Mouse (Mus musculus): Measurements from ENCODE around the gene Atxn7l1. TPM values are rescaled to one million over a fixed set of nuclear protein-coding genes. Genes with fewer than 3 reads are reported as not detected.

The Atxn7l1 gene
- polyA plus RNA-seq, 1 experiment from 2014 or later = 25.7 TPM

- Histone ChIP-seq H3K9me3 (ENCODE audit: control insufficient read depth, low read length) (no peaks in the 10 kb centered on the region), H3K27me3 (ENCODE audit: control insufficient read depth, insufficient read depth, low read length) (no peaks in the 10 kb centered on the region), H3K27ac (no peak overlapping the region), H3K36me3 (replicated peaks; ENCODE audit: control insufficient read depth, insufficient read depth) (no peaks in the 10 kb centered on the region), H3K9ac (no peak overlapping the region), H3K4me2 (replicated peaks) (no peak overlapping the region), H3K4me1 (replicated peaks; ENCODE audit: control insufficient read depth, insufficient read depth, low read length) (peaks cover 2% of the 10 kb centered on the region), H3K4me3 (replicated peaks; ENCODE audit: low read length) (no peak overlapping the region)
- DNase-seq (ENCODE audit: low spot score) = peak; percentile 75
- 24% methylated on average over 2 of the region's 2 CpGs for WGBS
- ATAC-seq (ENCODE audit: low FRiP score) = no peak
These were observed 133.3 kb downstream of the Atxn7l1 start for GRCm38 (mm10) chr12:33280805-33281204.

GRCm38 (mm10) chr12:33284344-33284936 is 136.9 kb downstream of the Atxn7l1 start:
- WGBS = 88% methylated on average over 8 of the region's 8 CpGs
- no peak for ATAC-seq (ENCODE audit: low FRiP score)

GRCm38 (mm10) chr12:33285354-33285753 is 137.9 kb downstream of the Atxn7l1 start:
- Histone ChIP-seq H3K27ac (no peak overlapping the region), H3K9me3 (ENCODE audit: control insufficient read depth, low read length) (no peaks in the 10 kb centered on the region), H3K4me1 (replicated peaks; ENCODE audit: control insufficient read depth, insufficient read depth, low read length) (peaks cover 18% of the 10 kb centered on the region), H3K27me3 (ENCODE audit: control insufficient read depth, insufficient read depth, low read length) (no peaks in the 10 kb centered on the region), H3K4me2 (replicated peaks) (no peak overlapping the region), H3K9ac (no peak overlapping the region), H3K4me3 (replicated peaks; ENCODE audit: low read length) (no peak overlapping the region), H3K36me3 (replicated peaks; ENCODE audit: control insufficient read depth, insufficient read depth) (no peaks in the 10 kb centered on the region)
- DNase-seq (ENCODE audit: low spot score) (no peak), ATAC-seq (ENCODE audit: low FRiP score) (no peak)
- WGBS = 66% methylated on average over 4 of the region's 4 CpGs

More at GRCm38 (mm10) chr12:33284344-33284936, 136.9 kb downstream of the Atxn7l1 start:
- no peak overlapping the region for H3K27ac ChIP-seq
- H3K4me3 ChIP-seq (replicated peaks; ENCODE audit: low read length) = no peak overlapping the region
- no peak overlapping the region for H3K9ac ChIP-seq
- H3K27me3 ChIP-seq (ENCODE audit: control insufficient read depth, insufficient read depth, low read length) = no peaks in the 10 kb centered on the region
- no peaks in the 10 kb centered on the region for H3K9me3 ChIP-seq (ENCODE audit: control insufficient read depth, low read length)
- no peak overlapping the region for H3K4me2 ChIP-seq (replicated peaks)
- H3K4me1 ChIP-seq (replicated peaks; ENCODE audit: control insufficient read depth, insufficient read depth, low read length) = peaks cover 18% of the 10 kb centered on the region
- H3K36me3 ChIP-seq (replicated peaks; ENCODE audit: control insufficient read depth, insufficient read depth) = no peaks in the 10 kb centered on the region
- no peak for DNase-seq (ENCODE audit: low spot score)

- ATAC-seq (ENCODE audit: low FRiP score) (peak; percentile 41; the same call in 1 of the 2 replicates), DNase-seq (ENCODE audit: low spot score) (no peak)
- no peak overlapping the region for H3K4me3 ChIP-seq (replicated peaks; ENCODE audit: low read length)
- H3K4me2 ChIP-seq (replicated peaks) = no peak overlapping the region
- H3K9me3 ChIP-seq (ENCODE audit: control insufficient read depth, low read length) = no peaks in the 10 kb centered on the region
- no peaks in the 10 kb centered on the region for H3K27me3 ChIP-seq (ENCODE audit: control insufficient read depth, insufficient read depth, low read length)
- no peak overlapping the region for H3K9ac ChIP-seq
- H3K27ac ChIP-seq = no peak overlapping the region
- 25% methylated on average over 9 of the region's 9 CpGs for WGBS
- no peaks in the 10 kb centered on the region for H3K36me3 ChIP-seq (replicated peaks; ENCODE audit: control insufficient read depth, insufficient read depth)
- H3K4me1 ChIP-seq (replicated peaks; ENCODE audit: control insufficient read depth, insufficient read depth, low read length) = peaks cover 18% of the 10 kb centered on the region
These were observed 138.6 kb downstream of the Atxn7l1 start for GRCm38 (mm10) chr12:33285933-33286649.

- H3K27me3 ChIP-seq (ENCODE audit: control insufficient read depth, insufficient read depth, low read length) = no peaks in the 10 kb centered on the region
- H3K9ac ChIP-seq = no peak overlapping the region
- no peak overlapping the region for H3K4me3 ChIP-seq (replicated peaks; ENCODE audit: low read length)
- peaks cover 18% of the 10 kb centered on the region for H3K4me1 ChIP-seq (replicated peaks; ENCODE audit: control insufficient read depth, insufficient read depth, low read length)
- H3K9me3 ChIP-seq (ENCODE audit: control insufficient read depth, low read length) = no peaks in the 10 kb centered on the region
- H3K4me2 ChIP-seq (replicated peaks) = no peak overlapping the region
- 59% methylated on average over 3 of the region's 3 CpGs for WGBS
- no peak for DNase-seq (ENCODE audit: low spot score)
- ATAC-seq (ENCODE audit: low FRiP score) = no peak
- no peak overlapping the region for H3K27ac ChIP-seq
- no peaks in the 10 kb centered on the region for H3K36me3 ChIP-seq (replicated peaks; ENCODE audit: control insufficient read depth, insufficient read depth)
These were observed 140.2 kb downstream of the Atxn7l1 start for GRCm38 (mm10) chr12:33287686-33288085.

GRCm38 (mm10) chr12:33288746-33289145 is 141.3 kb downstream of the Atxn7l1 start:
- DNase-seq (ENCODE audit: low spot score) = no peak
- peaks cover 18% of the 10 kb centered on the region for H3K4me1 ChIP-seq (replicated peaks; ENCODE audit: control insufficient read depth, insufficient read depth, low read length)
- 0 out of 2 replicates have a peak overlapping the region, but pooled peaks have one; percentile 7 for H3K27ac ChIP-seq

GRCm38 (mm10) chr12:33302070-33302469 is 154.6 kb downstream of the Atxn7l1 start:
- Histone ChIP-seq H3K9ac (peak overlapping the region; percentile 24; the same call in 1 of the 2 replicates), H3K9me3 (ENCODE audit: control insufficient read depth, low read length) (no peaks in the 10 kb centered on the region), H3K4me1 (replicated peaks; ENCODE audit: control insufficient read depth, insufficient read depth, low read length) (peaks cover 21% of the 10 kb centered on the region), H3K4me2 (replicated peaks) (peak overlapping the region; percentile 86), H3K4me3 (replicated peaks; ENCODE audit: low read length) (peak overlapping the region; percentile 31), H3K27ac (no peak overlapping the region), H3K36me3 (replicated peaks; ENCODE audit: control insufficient read depth, insufficient read depth) (no peaks in the 10 kb centered on the region), H3K27me3 (ENCODE audit: control insufficient read depth, insufficient read depth, low read length) (0 out of 2 replicates have a peak, but pooled peaks cover 5% of the 10 kb centered on the region)
- WGBS = under 1% methylated on average over 14 of the region's 14 CpGs
- peak; percentile 72 for ATAC-seq (ENCODE audit: low FRiP score)
- DNase-seq (ENCODE audit: low spot score) = peak; percentile 71

More at GRCm38 (mm10) chr12:33288746-33289145, 141.3 kb downstream of the Atxn7l1 start:
- no peak overlapping the region for H3K4me3 ChIP-seq (replicated peaks; ENCODE audit: low read length)
- no peak overlapping the region for H3K9ac ChIP-seq
- H3K36me3 ChIP-seq (replicated peaks; ENCODE audit: control insufficient read depth, insufficient read depth) = no peaks in the 10 kb centered on the region
- no peaks in the 10 kb centered on the region for H3K27me3 ChIP-seq (ENCODE audit: control insufficient read depth, insufficient read depth, low read length)
- ATAC-seq (ENCODE audit: low FRiP score) = no peak
- WGBS = 75% methylated on average over 2 of the region's 2 CpGs
- H3K4me2 ChIP-seq (replicated peaks) = no peak overlapping the region
- no peaks in the 10 kb centered on the region for H3K9me3 ChIP-seq (ENCODE audit: control insufficient read depth, low read length)

GRCm38 (mm10) chr12:33302523-33303383 is 155.3 kb downstream of the Atxn7l1 start:
- 0 out of 2 replicates have a peak, but pooled peaks cover 5% of the 10 kb centered on the region for H3K27me3 ChIP-seq (ENCODE audit: control insufficient read depth, insufficient read depth, low read length)
- peak overlapping the region; percentile 31 for H3K4me3 ChIP-seq (replicated peaks; ENCODE audit: low read length)
- peak overlapping the region; percentile 42 for H3K9ac ChIP-seq
- ATAC-seq (ENCODE audit: low FRiP score) = peak; percentile 54
- H3K36me3 ChIP-seq (replicated peaks; ENCODE audit: control insufficient read depth, insufficient read depth) = no peaks in the 10 kb centered on the region
- DNase-seq (ENCODE audit: low spot score) = peak; percentile 48
- no peak overlapping the region for H3K27ac ChIP-seq
- WGBS = under 1% methylated on average over 29 of the region's 29 CpGs
- H3K4me1 ChIP-seq (replicated peaks; ENCODE audit: control insufficient read depth, insufficient read depth, low read length) = peaks cover 21% of the 10 kb centered on the region
- H3K4me2 ChIP-seq (replicated peaks) = peak overlapping the region; percentile 86
- no peaks in the 10 kb centered on the region for H3K9me3 ChIP-seq (ENCODE audit: control insufficient read depth, low read length)

GRCm38 (mm10) chr12:33303384-33303770 is 155.9 kb downstream of the Atxn7l1 start:
- no peaks in the 10 kb centered on the region for H3K9me3 ChIP-seq (ENCODE audit: control insufficient read depth, low read length)
- H3K27ac ChIP-seq = no peak overlapping the region
- 0 out of 2 replicates have a peak, but pooled peaks cover 5% of the 10 kb centered on the region for H3K27me3 ChIP-seq (ENCODE audit: control insufficient read depth, insufficient read depth, low read length)
- peak overlapping the region; percentile 86 for H3K4me2 ChIP-seq (replicated peaks)
- H3K4me1 ChIP-seq (replicated peaks; ENCODE audit: control insufficient read depth, insufficient read depth, low read length) = peaks cover 21% of the 10 kb centered on the region
- H3K4me3 ChIP-seq (replicated peaks; ENCODE audit: low read length) = peak overlapping the region; percentile 31
- H3K36me3 ChIP-seq (replicated peaks; ENCODE audit: control insufficient read depth, insufficient read depth) = no peaks in the 10 kb centered on the region
- ATAC-seq (ENCODE audit: low FRiP score) (peak; percentile 35), DNase-seq (ENCODE audit: low spot score) (no peak)
- H3K9ac ChIP-seq = peak overlapping the region; percentile 42; the same call in 1 of the 2 replicates
- 2% methylated on average over 9 of the region's 9 CpGs for WGBS
